Mouse (Mus musculus) ovary, adult 10 weeks (tissue): Measurements from ENCODE around the gene Eif4ebp2. TPM values are rescaled to one million over a fixed set of nuclear protein-coding genes. Genes with fewer than 3 reads are reported as not detected.

Experiments used
- polyA plus RNA-seq: library from polyadenylated mRNA; stranded (reverse); fragments of 350-450 nt; fragmentation: Illumina TruSeq; extraction: RNeasy Lipid Tissue Mini Kit (QIAGEN cat#74804); gene quantifications from one replicate; pipeline ENCODE4 v1.2.3, GENCODE M21; 2014

The Eif4ebp2 gene
- 35.8 TPM for polyA plus RNA-seq

GRCm38 (mm10) chr10:61452645-61453044, at the start of gene Eif4ebp2:
Eif4ebp2 (minus strand) TSS chr10:61452661.

GRCm38 (mm10) chr10:61475594-61476439, 23.4 kb upstream of the Eif4ebp2 start, which contains the start of gene Lrrc20:
Lrrc20 (plus strand) TSS chr10:61475801.

GRCm38 (mm10) chr10:61417672-61418071, 34.8 kb downstream of the Eif4ebp2 start, which contains the start of gene Nodal:
Nodal (plus strand) TSS chr10:61417972.

GRCm38 (mm10) chr10:61383021-61383714, 69.3 kb downstream of the Eif4ebp2 start, which contains the start of gene Pald1:
Pald1 (minus strand) TSS chr10:61383530.

Other genes starting within 250 kb of the Eif4ebp2 start
- not detected for gene Adamts14, start 179.2 kb downstream of the Eif4ebp2 start, polyA plus RNA-seq
- gene Prf1, start 154.8 kb downstream of the Eif4ebp2 start, polyA plus RNA-seq = not detected
- 2.9 TPM for gene Pald1, start 69.1 kb downstream of the Eif4ebp2 start, polyA plus RNA-seq
- not detected for gene Nodal, start 34.7 kb downstream of the Eif4ebp2 start, polyA plus RNA-seq
- 1.3 TPM for gene Lrrc20, start 23.1 kb upstream of the Eif4ebp2 start, polyA plus RNA-seq
- gene Npffr1, start 142.8 kb upstream of the Eif4ebp2 start, polyA plus RNA-seq = not detected
- gene Ppa1, start 195.9 kb upstream of the Eif4ebp2 start, polyA plus RNA-seq = 92.8 TPM
- 379 TPM for gene Sar1a, start 227.6 kb upstream of the Eif4ebp2 start, polyA plus RNA-seq
- gene Tysnd1, start 242.9 kb upstream of the Eif4ebp2 start, polyA plus RNA-seq = 0.46 TPM